Mouse (Mus musculus): ENCODE measurements at regions not wholly inside any gene's neighbourhood (a gene's known extent, or its start where the extent isn't known, plus 50 kb on each side); places are given as distances from the start of the nearest gene placed in this dataset.
A peak's percentile ranks its signal among the peaks of the same experiment; 100 is the strongest.

GRCm38 (mm10) chr1:186229856-186230255 is 112.7 kb upstream of the Lyplal1 start:
- H3K36me3 ChIP-seq: no peaks in the 10 kb centered on the region
- ATAC-seq (replicated peaks; ENCODE audit: insufficient number of reproducible peaks, insufficient read depth, low FRiP score, low read depth): no peak
- no peaks in the 10 kb centered on the region for H3K4me1 ChIP-seq (replicated peaks)
- H3K4me3 ChIP-seq: no peak overlapping the region
- no peak overlapping the region for H3K9ac ChIP-seq
- 71% methylated on average over 6 of the region's 6 CpGs for WGBS
- no peaks in the 10 kb centered on the region for H3K27me3 ChIP-seq
- H3K27ac ChIP-seq: no peak overlapping the region
- no peaks in the 10 kb centered on the region for H3K9me3 ChIP-seq (replicated peaks)
- no peak overlapping the region for H3K4me2 ChIP-seq

DNA sequence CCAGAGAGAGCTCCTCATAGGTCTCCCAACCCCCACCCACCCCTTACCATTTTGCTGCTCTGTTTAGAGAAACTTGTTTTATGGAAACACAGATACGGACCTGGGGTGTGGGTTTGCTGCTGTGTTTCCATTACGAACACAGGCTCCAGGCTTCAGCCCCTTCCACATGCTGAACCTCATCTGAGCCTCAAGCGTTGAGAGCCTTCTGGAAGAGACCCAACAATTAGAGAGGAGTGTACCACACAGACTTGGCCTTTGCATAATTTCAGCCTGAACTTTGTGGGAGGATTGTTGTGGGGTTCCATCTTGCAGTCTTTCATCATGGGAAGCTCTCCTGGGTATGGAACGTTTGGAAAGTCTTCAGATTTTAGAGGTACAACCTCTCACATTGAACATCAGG is 111.3 kb upstream of the Lyplal1 start:
- 63% methylated on average over 4 of the region's 4 CpGs for WGBS

DNA sequence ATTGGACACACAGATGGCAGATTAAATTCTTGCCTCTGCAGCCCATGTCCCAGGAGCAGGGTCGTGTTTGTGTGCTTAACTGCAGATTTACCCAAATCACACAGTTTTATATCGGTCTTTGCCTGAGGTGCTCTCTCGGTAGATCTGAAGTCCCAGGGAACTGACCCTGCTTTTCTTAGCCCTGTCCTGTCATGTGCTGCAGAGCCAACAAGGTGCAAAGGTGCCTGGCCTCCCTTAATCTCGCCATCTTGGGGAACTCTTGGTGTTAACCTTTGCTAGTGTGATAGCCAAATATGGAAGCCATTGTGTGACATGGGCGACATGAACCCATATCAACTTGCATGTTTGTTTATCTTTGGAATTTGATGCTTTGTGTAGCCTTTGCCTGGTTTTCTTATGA is 107.1 kb upstream of the Lyplal1 start:
- H3K36me3 ChIP-seq: no peaks in the 10 kb centered on the region
- no peaks in the 10 kb centered on the region for H3K9me3 ChIP-seq (replicated peaks)
- H3K27me3 ChIP-seq: no peaks in the 10 kb centered on the region
- H3K27ac ChIP-seq: peak overlapping the region; percentile 26; the same call in 1 of the 2 replicates
- peaks cover 13% of the 10 kb centered on the region for H3K4me1 ChIP-seq (replicated peaks)
- H3K4me3 ChIP-seq: no peak overlapping the region
- H3K9ac ChIP-seq: no peak overlapping the region
- WGBS: 44% methylated on average over 5 of the region's 5 CpGs
- no peak for ATAC-seq (replicated peaks; ENCODE audit: insufficient number of reproducible peaks, insufficient read depth, low FRiP score, low read depth)
- no peak overlapping the region for H3K4me2 ChIP-seq

More for the DNA sequence above, 111.3 kb upstream of the Lyplal1 start:
- no peaks in the 10 kb centered on the region for H3K9me3 ChIP-seq (replicated peaks)
- no peaks in the 10 kb centered on the region for H3K36me3 ChIP-seq
- H3K4me3 ChIP-seq: no peak overlapping the region
- no peak overlapping the region for H3K4me2 ChIP-seq
- ATAC-seq (replicated peaks; ENCODE audit: insufficient number of reproducible peaks, insufficient read depth, low FRiP score, low read depth): no peak
- H3K4me1 ChIP-seq (replicated peaks): peaks cover 10% of the 10 kb centered on the region
- H3K27me3 ChIP-seq: no peaks in the 10 kb centered on the region
- no peak overlapping the region for H3K27ac ChIP-seq
- no peak overlapping the region for H3K9ac ChIP-seq

- H3K4me3 ChIP-seq: no peak overlapping the region
- H3K36me3 ChIP-seq: no peaks in the 10 kb centered on the region
- WGBS: 29% methylated on average over 7 of the region's 7 CpGs
- H3K9me3 ChIP-seq (replicated peaks): no peaks in the 10 kb centered on the region
- H3K9ac ChIP-seq: no peak overlapping the region
- peaks cover 13% of the 10 kb centered on the region for H3K4me1 ChIP-seq (replicated peaks)
- peak overlapping the region; percentile 26; the same call in 1 of the 2 replicates for H3K27ac ChIP-seq
- no peaks in the 10 kb centered on the region for H3K27me3 ChIP-seq
- no peak for ATAC-seq (replicated peaks; ENCODE audit: insufficient number of reproducible peaks, insufficient read depth, low FRiP score, low read depth)
- H3K4me2 ChIP-seq: no peak overlapping the region
These were observed 106.3 kb upstream of the Lyplal1 start for GRCm38 (mm10) chr1:186223417-186223816.

DNA sequence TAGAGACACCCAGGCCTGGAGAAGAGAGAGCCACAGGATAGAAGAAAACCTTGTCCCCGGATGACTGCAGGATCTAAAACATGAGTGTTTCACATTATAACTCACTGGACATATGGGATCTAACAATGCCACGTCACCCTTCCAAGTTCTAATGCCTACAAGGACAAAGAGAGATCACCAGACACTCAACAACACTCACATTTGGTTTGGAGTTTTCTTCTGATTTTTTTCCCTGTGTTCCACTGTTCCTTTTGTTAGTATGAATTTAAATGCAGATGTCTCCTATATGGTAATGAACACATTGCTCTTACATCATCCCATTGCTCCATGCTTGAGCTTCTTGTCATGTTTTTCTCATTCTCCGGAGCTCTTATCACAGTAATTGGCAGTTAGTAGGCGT is 101.9 kb upstream of the Lyplal1 start:
- H3K9ac ChIP-seq: no peak overlapping the region
- H3K4me3 ChIP-seq: no peak overlapping the region
- H3K27ac ChIP-seq: no peak overlapping the region
- peaks cover 9% of the 10 kb centered on the region for H3K4me1 ChIP-seq (replicated peaks)
- H3K9me3 ChIP-seq (replicated peaks): no peaks in the 10 kb centered on the region
- H3K4me2 ChIP-seq: no peak overlapping the region
- 78% methylated on average over 4 of the region's 4 CpGs for WGBS
- H3K36me3 ChIP-seq: no peaks in the 10 kb centered on the region
- ATAC-seq (replicated peaks; ENCODE audit: insufficient number of reproducible peaks, insufficient read depth, low FRiP score, low read depth): no peak
- no peaks in the 10 kb centered on the region for H3K27me3 ChIP-seq

- no peaks in the 10 kb centered on the region for H3K27me3 ChIP-seq
- H3K4me1 ChIP-seq (replicated peaks): no peaks in the 10 kb centered on the region
- H3K4me3 ChIP-seq: no peak overlapping the region
- H3K36me3 ChIP-seq: no peaks in the 10 kb centered on the region
- ATAC-seq (replicated peaks; ENCODE audit: insufficient number of reproducible peaks, insufficient read depth, low FRiP score, low read depth): no peak
- H3K9me3 ChIP-seq (replicated peaks): no peaks in the 10 kb centered on the region
- no peak overlapping the region for H3K9ac ChIP-seq
- H3K4me2 ChIP-seq: no peak overlapping the region
- H3K27ac ChIP-seq: no peak overlapping the region
- 28% methylated on average over 3 of the region's 3 CpGs for WGBS
These were observed 100.1 kb upstream of the Lyplal1 start for GRCm38 (mm10) chr1:186217198-186217597.

- Histone ChIP-seq H3K9me3 (replicated peaks) (no peaks in the 10 kb centered on the region), H3K36me3 (no peaks in the 10 kb centered on the region), H3K4me3 (no peak overlapping the region), H3K27me3 (no peaks in the 10 kb centered on the region), H3K27ac (no peak overlapping the region), H3K4me1 (replicated peaks) (no peaks in the 10 kb centered on the region), H3K9ac (no peak overlapping the region), H3K4me2 (no peak overlapping the region)
- no peak for ATAC-seq (replicated peaks; ENCODE audit: insufficient number of reproducible peaks, insufficient read depth, low FRiP score, low read depth)
- WGBS: 70% methylated on average over 1 of the region's 1 CpGs
These were observed 87.0 kb upstream of the Lyplal1 start for GRCm38 (mm10) chr1:186204151-186204550.

DNA sequence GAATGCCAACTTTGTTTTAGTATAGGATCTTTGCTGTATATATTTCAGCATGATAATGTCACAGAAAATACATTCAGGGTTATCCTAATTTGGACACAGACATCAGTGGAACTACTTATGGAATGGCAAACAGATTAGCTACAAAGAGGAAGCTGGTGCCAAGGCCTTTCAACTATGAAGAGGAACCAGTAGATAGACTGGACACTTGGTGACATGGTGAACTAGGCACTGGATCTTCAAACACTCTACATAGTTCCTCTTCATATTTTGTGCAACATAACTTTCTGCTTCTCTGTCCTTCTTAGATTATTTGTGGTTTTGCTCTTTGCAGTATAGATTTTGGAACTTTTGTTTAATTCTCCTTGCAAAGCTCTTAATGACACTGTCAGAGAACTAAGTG is 85.4 kb upstream of the Lyplal1 start:
- no peak for ATAC-seq (replicated peaks; ENCODE audit: insufficient number of reproducible peaks, insufficient read depth, low FRiP score, low read depth)
- H3K27ac ChIP-seq: no peak overlapping the region
- no peaks in the 10 kb centered on the region for H3K4me1 ChIP-seq (replicated peaks)
- H3K4me2 ChIP-seq: no peak overlapping the region
- H3K9me3 ChIP-seq (replicated peaks): no peaks in the 10 kb centered on the region
- no peaks in the 10 kb centered on the region for H3K27me3 ChIP-seq
- no peak overlapping the region for H3K4me3 ChIP-seq
- H3K9ac ChIP-seq: no peak overlapping the region
- no peaks in the 10 kb centered on the region for H3K36me3 ChIP-seq

DNA sequence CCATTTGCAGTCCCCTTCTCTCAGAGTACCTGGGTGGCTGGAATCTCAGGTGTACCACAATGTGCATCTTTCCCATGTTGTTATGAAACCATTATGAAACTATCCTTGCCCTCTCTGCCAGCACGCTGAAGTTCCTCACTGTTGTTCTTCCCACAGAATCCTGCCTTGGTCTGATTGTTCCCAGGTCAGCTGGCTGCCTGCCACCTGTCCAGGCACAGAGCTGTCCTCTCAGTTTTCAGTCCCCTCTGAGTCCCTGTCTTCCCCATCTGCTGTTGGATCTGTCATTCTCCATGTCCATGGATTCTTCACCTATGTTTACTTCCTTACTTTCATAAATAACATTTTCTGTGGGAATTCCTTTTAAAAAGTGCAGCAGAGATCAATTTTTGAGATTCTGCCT is 81.3 kb upstream of the Lyplal1 start:
- Histone ChIP-seq H3K36me3 (no peaks in the 10 kb centered on the region), H3K4me2 (no peak overlapping the region), H3K4me1 (replicated peaks) (no peaks in the 10 kb centered on the region), H3K9me3 (replicated peaks) (no peaks in the 10 kb centered on the region), H3K4me3 (no peak overlapping the region), H3K27ac (no peak overlapping the region), H3K9ac (no peak overlapping the region), H3K27me3 (no peaks in the 10 kb centered on the region)
- no peak for ATAC-seq (replicated peaks; ENCODE audit: insufficient number of reproducible peaks, insufficient read depth, low FRiP score, low read depth)
- 44% methylated on average over 1 of the region's 1 CpGs for WGBS

DNA sequence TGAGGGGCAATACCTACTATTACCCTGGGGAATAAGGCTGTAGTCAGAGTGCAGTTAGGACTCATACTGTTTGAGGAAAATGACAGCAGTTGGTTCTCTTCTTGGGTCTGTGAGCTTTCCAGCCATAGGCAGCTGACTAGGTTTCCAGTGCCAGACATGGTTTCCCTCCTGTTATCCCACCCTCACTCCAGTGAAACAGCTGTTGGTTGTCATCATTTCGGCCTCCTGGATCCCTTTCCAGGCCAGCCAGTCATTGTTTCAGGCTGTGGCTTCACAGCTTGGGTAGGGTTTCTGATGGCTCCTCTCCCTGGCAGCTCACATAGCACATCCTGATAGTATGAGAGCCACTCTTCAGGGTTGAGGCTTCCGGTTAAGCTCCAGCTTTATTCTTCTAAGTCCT is 79.9 kb upstream of the Lyplal1 start:
- 63% methylated on average over 2 of the region's 2 CpGs for WGBS
- Histone ChIP-seq H3K4me1 (replicated peaks) (no peaks in the 10 kb centered on the region), H3K9me3 (replicated peaks) (no peaks in the 10 kb centered on the region), H3K27ac (no peak overlapping the region), H3K27me3 (no peaks in the 10 kb centered on the region), H3K4me3 (no peak overlapping the region), H3K36me3 (no peaks in the 10 kb centered on the region), H3K4me2 (no peak overlapping the region), H3K9ac (no peak overlapping the region)
- no peak for ATAC-seq (replicated peaks; ENCODE audit: insufficient number of reproducible peaks, insufficient read depth, low FRiP score, low read depth)

DNA sequence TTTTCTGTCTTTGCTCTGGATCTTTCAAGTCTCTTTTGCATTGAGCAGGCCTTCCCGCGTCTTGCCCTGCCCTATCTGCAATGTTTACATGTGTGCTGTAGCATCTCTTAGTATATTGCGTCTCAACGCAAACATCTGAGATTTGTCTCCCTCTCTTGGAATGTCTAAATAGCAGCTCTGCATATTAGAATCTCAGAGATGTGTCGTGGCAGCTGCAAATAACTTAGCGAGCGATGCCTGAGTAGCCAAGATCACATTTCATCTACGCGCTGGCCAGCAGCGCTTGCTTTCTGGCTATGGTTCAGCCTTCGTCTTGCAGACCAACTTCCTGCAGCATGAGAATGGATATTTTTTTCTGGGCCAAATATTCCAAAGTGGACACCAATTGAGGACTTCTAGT is 72.3 kb upstream of the Lyplal1 start:
- ATAC-seq (replicated peaks; ENCODE audit: insufficient number of reproducible peaks, insufficient read depth, low FRiP score, low read depth): no peak
- Histone ChIP-seq H3K27me3 (no peaks in the 10 kb centered on the region), H3K9ac (no peak overlapping the region), H3K4me3 (no peak overlapping the region), H3K36me3 (no peaks in the 10 kb centered on the region), H3K27ac (no peak overlapping the region), H3K4me1 (replicated peaks) (no peaks in the 10 kb centered on the region), H3K4me2 (no peak overlapping the region), H3K9me3 (replicated peaks) (no peaks in the 10 kb centered on the region)
- WGBS: 58% methylated on average over 11 of the region's 11 CpGs

GRCm38 (mm10) chr1:186187372-186187771 is 70.3 kb upstream of the Lyplal1 start:
- Histone ChIP-seq H3K27me3 (no peaks in the 10 kb centered on the region), H3K4me2 (no peak overlapping the region), H3K9ac (no peak overlapping the region), H3K4me3 (no peak overlapping the region), H3K4me1 (replicated peaks) (peaks cover 13% of the 10 kb centered on the region; the same call in 1 of the 2 replicates), H3K27ac (no peak overlapping the region), H3K9me3 (replicated peaks) (no peaks in the 10 kb centered on the region), H3K36me3 (no peaks in the 10 kb centered on the region)
- no peak for ATAC-seq (replicated peaks; ENCODE audit: insufficient number of reproducible peaks, insufficient read depth, low FRiP score, low read depth)
- 90% methylated on average over 5 of the region's 5 CpGs for WGBS

All from heart, embryonic 15.5 days (tissue).